Mouse (Mus musculus): ENCODE results near the gene Ttbk2. TPM values are rescaled to one million over a fixed set of nuclear protein-coding genes. Genes with fewer than 3 reads are reported as not detected.

Gene Ttbk2
- total RNA-seq, 1 experiment, result 6.0 TPM

DNA sequence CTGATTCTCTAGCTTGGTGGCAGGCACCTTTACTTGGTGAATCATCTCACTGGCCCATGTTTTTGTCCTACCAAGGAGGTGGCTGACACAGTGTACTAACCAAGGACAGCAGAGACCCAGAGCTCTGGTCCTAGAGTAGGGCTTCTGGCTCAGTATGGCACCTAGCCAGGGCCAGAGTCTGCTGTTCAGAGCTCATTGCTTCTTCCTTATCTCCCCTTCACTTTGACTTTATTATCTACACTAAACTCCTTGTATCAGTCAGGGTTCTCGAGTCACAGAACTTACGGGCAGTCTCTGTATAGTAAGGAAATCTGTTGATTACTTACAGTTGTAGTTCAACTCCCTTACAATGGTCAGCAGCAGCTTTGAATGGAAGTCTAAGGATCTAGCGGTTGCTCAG, 139.5 kb downstream of the Ttbk2 start:
- Histone ChIP-seq H3K4me1 (ENCODE audit: control insufficient read depth in 2 of 2, insufficient read depth in 2 of 2, low read length in 2 of 2, poor library complexity in 1 of 2) (no peaks in the 10 kb centered on the region), H3K36me3 (ENCODE audit: control insufficient read depth, insufficient read depth, low read length, poor library complexity, severe bottlenecking) (peaks cover 7% of the 10 kb centered on the region; the same call in 1 of the 2 replicates), H3K27ac (ENCODE audit: insufficient read depth, low read depth, low read length, poor library complexity, severe bottlenecking) (no peak overlapping the region), H3K4me3 (ENCODE audit: insufficient read depth in 1 of 2, low read depth in 1 of 2, low read length in 2 of 2, poor library complexity in 1 of 2, severe bottlenecking in 1 of 2) (no peak overlapping the region), H3K9ac (ENCODE audit: insufficient read depth, low read depth, low read length, poor library complexity, severe bottlenecking) (no peak overlapping the region), H3K9me3 (ENCODE audit: control insufficient read depth, insufficient read depth, low read depth, low read length) (no peaks in the 10 kb centered on the region)
- DNase-seq (ENCODE audit: low read depth, low spot score), result no peak
- in situ Hi-C loops (cut with MboI; ENCODE audit: low sequenced_read_pairs in 2 of 2, unreplicated experiment in 2 of 2), result no loop called here
- TF ChIP-seq ZC3H11A (IDR thresholded peaks at IDR 0.05; ENCODE audit: borderline replicate concordance, low read depth, low read length) (no peak), ZNF384 (IDR thresholded peaks at IDR 0.05; ENCODE audit: low read depth, low read length) (no peak), HCFC1 (IDR thresholded peaks at IDR 0.05; ENCODE audit: borderline replicate concordance, insufficient read depth, low read length) (no peak), MAFK (IDR thresholded peaks at IDR 0.05; ENCODE audit: insufficient read depth, low read depth, low read length) (no peak), CHD2 (IDR thresholded peaks at IDR 0.05; ENCODE audit: low read depth, low read length) (no peak)

DNA sequence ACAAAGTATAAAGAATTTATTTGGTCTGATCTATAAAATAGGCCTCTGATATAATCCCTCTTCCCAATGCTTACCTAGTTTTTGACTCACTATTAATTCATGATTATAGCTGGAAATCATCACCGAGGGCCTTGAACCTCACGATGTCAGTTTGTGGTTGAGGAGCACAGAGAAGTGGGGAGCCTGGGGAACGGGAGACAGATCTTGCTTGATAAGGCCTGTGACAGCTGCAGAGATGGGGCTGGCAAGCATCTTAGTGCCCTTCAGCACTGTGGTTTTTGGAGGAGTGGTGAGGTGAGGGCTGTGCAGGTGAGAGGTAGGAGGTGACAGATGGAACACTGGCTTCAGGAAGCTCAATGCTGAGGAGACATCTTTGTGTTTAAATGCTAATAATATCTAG, 140.2 kb downstream of the Ttbk2 start:
- Histone ChIP-seq H3K36me3 (ENCODE audit: control insufficient read depth, insufficient read depth, low read length, poor library complexity, severe bottlenecking) (peaks cover 7% of the 10 kb centered on the region; the same call in 1 of the 2 replicates), H3K4me3 (ENCODE audit: insufficient read depth in 1 of 2, low read depth in 1 of 2, low read length in 2 of 2, poor library complexity in 1 of 2, severe bottlenecking in 1 of 2) (no peak overlapping the region), H3K4me1 (ENCODE audit: control insufficient read depth in 2 of 2, insufficient read depth in 2 of 2, low read length in 2 of 2, poor library complexity in 1 of 2) (no peaks in the 10 kb centered on the region), H3K9me3 (ENCODE audit: control insufficient read depth, insufficient read depth, low read depth, low read length) (no peaks in the 10 kb centered on the region), H3K9ac (ENCODE audit: insufficient read depth, low read depth, low read length, poor library complexity, severe bottlenecking) (no peak overlapping the region), H3K27ac (ENCODE audit: insufficient read depth, low read depth, low read length, poor library complexity, severe bottlenecking) (no peak overlapping the region)
- no peak for DNase-seq (ENCODE audit: low read depth, low spot score)
- no peak for TF ChIP-seq MAFK (IDR thresholded peaks at IDR 0.05; ENCODE audit: insufficient read depth, low read depth, low read length)
- TF ChIP-seq CHD2 (IDR thresholded peaks at IDR 0.05; ENCODE audit: low read depth, low read length), result no peak
- TF ChIP-seq ZC3H11A (IDR thresholded peaks at IDR 0.05; ENCODE audit: borderline replicate concordance, low read depth, low read length), result no peak
- TF ChIP-seq ZNF384 (IDR thresholded peaks at IDR 0.05; ENCODE audit: low read depth, low read length), result no peak
- TF ChIP-seq HCFC1 (IDR thresholded peaks at IDR 0.05; ENCODE audit: borderline replicate concordance, insufficient read depth, low read length), result no peak
- in situ Hi-C loops (cut with MboI; ENCODE audit: low sequenced_read_pairs in 2 of 2, unreplicated experiment in 2 of 2), result no loop called here

GRCm38 (mm10) chr2:120707041-120707440, 143.4 kb downstream of the Ttbk2 start:
- TF ChIP-seq ZNF384 (IDR thresholded peaks at IDR 0.05; ENCODE audit: low read depth, low read length) (no peak), CHD2 (IDR thresholded peaks at IDR 0.05; ENCODE audit: low read depth, low read length) (no peak), MAFK (IDR thresholded peaks at IDR 0.05; ENCODE audit: insufficient read depth, low read depth, low read length) (no peak), ZC3H11A (IDR thresholded peaks at IDR 0.05; ENCODE audit: borderline replicate concordance, low read depth, low read length) (no peak), HCFC1 (IDR thresholded peaks at IDR 0.05; ENCODE audit: borderline replicate concordance, insufficient read depth, low read length) (no peak)
- no peak overlapping the region for H3K4me3 ChIP-seq (ENCODE audit: insufficient read depth in 1 of 2, low read depth in 1 of 2, low read length in 2 of 2, poor library complexity in 1 of 2, severe bottlenecking in 1 of 2)

GRCm38 (mm10) chr2:120702675-120703074, 147.7 kb downstream of the Ttbk2 start:
- no peaks in the 10 kb centered on the region for H3K9me3 ChIP-seq (ENCODE audit: control insufficient read depth, insufficient read depth, low read depth, low read length)
- H3K4me3 ChIP-seq (ENCODE audit: insufficient read depth in 1 of 2, low read depth in 1 of 2, low read length in 2 of 2, poor library complexity in 1 of 2, severe bottlenecking in 1 of 2), result no peak overlapping the region
- H3K36me3 ChIP-seq (ENCODE audit: control insufficient read depth, insufficient read depth, low read length, poor library complexity, severe bottlenecking), result no peaks in the 10 kb centered on the region
- H3K4me1 ChIP-seq (ENCODE audit: control insufficient read depth in 2 of 2, insufficient read depth in 2 of 2, low read length in 2 of 2, poor library complexity in 1 of 2), result no peaks in the 10 kb centered on the region
- in situ Hi-C loops (cut with MboI; ENCODE audit: low sequenced_read_pairs in 2 of 2, unreplicated experiment in 2 of 2), result no loop called here
- TF ChIP-seq HCFC1 (IDR thresholded peaks at IDR 0.05; ENCODE audit: borderline replicate concordance, insufficient read depth, low read length) (no peak), ZNF384 (IDR thresholded peaks at IDR 0.05; ENCODE audit: low read depth, low read length) (no peak), ZC3H11A (IDR thresholded peaks at IDR 0.05; ENCODE audit: borderline replicate concordance, low read depth, low read length) (no peak), MAFK (IDR thresholded peaks at IDR 0.05; ENCODE audit: insufficient read depth, low read depth, low read length) (no peak), CHD2 (IDR thresholded peaks at IDR 0.05; ENCODE audit: low read depth, low read length) (no peak)
- DNase-seq (ENCODE audit: low read depth, low spot score), result no peak
- H3K27ac ChIP-seq (ENCODE audit: insufficient read depth, low read depth, low read length, poor library complexity, severe bottlenecking), result no peak overlapping the region
- no peak overlapping the region for H3K9ac ChIP-seq (ENCODE audit: insufficient read depth, low read depth, low read length, poor library complexity, severe bottlenecking)

More at GRCm38 (mm10) chr2:120707041-120707440, 143.4 kb downstream of the Ttbk2 start:
- H3K9me3 ChIP-seq (ENCODE audit: control insufficient read depth, insufficient read depth, low read depth, low read length), result no peaks in the 10 kb centered on the region
- no peak for DNase-seq (ENCODE audit: low read depth, low spot score)
- no peaks in the 10 kb centered on the region for H3K4me1 ChIP-seq (ENCODE audit: control insufficient read depth in 2 of 2, insufficient read depth in 2 of 2, low read length in 2 of 2, poor library complexity in 1 of 2)
- H3K9ac ChIP-seq (ENCODE audit: insufficient read depth, low read depth, low read length, poor library complexity, severe bottlenecking), result no peak overlapping the region
- in situ Hi-C loops (cut with MboI; ENCODE audit: low sequenced_read_pairs in 2 of 2, unreplicated experiment in 2 of 2), result no loop called here
- H3K36me3 ChIP-seq (ENCODE audit: control insufficient read depth, insufficient read depth, low read length, poor library complexity, severe bottlenecking), result no peaks in the 10 kb centered on the region; the same call in 1 of the 2 replicates
- H3K27ac ChIP-seq (ENCODE audit: insufficient read depth, low read depth, low read length, poor library complexity, severe bottlenecking), result no peak overlapping the region

Data from ES-E14 (cell line).